Mouse (Mus musculus): ENCODE results near the gene B3gnt9. TPM values are rescaled to one million over a fixed set of nuclear protein-coding genes. Genes with fewer than 3 reads are reported as not detected.
"Not testable (repeated sequence)": the region's sequence is repeated elsewhere in the genome, so short reads cannot be mapped to it uniquely, and the experiment has no call there.

The B3gnt9 gene
- polyA plus RNA-seq, 1 experiment from 2014 or later: 27.4 TPM

DNA sequence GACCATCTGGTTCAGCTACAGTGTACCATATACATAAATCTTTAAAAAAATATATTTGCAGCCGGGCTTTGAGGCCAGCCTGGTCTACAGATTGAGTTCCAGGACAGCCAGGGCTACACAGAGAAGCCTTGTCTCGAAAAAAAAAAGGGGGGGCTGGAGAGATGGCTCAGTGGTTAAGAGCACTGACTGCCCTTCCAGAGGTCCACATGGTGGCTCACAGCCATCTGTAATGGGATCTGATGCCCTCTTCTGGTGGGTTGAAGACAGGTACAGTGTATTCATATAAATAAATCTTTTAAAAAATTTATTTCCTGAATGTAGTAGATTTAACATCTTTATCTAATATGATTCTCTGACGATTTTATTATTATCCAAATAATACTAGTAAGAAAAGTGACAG lies 36.8 kb upstream of the B3gnt9 start:
- not testable (repeated sequence) for H3K9ac ChIP-seq; H3K36me3 ChIP-seq; H3K4me2 ChIP-seq; H3K27ac ChIP-seq; ATAC-seq (ENCODE audit: insufficient read depth, low FRiP score, low read depth); H3K4me3 ChIP-seq (replicated peaks); H3K9me3 ChIP-seq
- H3K27me3 ChIP-seq (replicated peaks): peaks cover 10% of the 10 kb centered on the region
- WGBS: 61% methylated on average over 3 of the region's 3 CpGs
- peaks cover 23% of the 10 kb centered on the region for H3K4me1 ChIP-seq

GRCm38 (mm10) chr8:105291364-105291763 lies 36.4 kb upstream of the B3gnt9 start:
- not testable (repeated sequence) for ATAC-seq (ENCODE audit: insufficient read depth, low FRiP score, low read depth); H3K9ac ChIP-seq; H3K9me3 ChIP-seq; H3K4me3 ChIP-seq (replicated peaks); H3K36me3 ChIP-seq; H3K4me2 ChIP-seq; H3K27ac ChIP-seq
- H3K27me3 ChIP-seq (replicated peaks): peaks cover 10% of the 10 kb centered on the region
- WGBS: 79% methylated on average over 8 of the region's 8 CpGs
- H3K4me1 ChIP-seq: peaks cover 23% of the 10 kb centered on the region

DNA sequence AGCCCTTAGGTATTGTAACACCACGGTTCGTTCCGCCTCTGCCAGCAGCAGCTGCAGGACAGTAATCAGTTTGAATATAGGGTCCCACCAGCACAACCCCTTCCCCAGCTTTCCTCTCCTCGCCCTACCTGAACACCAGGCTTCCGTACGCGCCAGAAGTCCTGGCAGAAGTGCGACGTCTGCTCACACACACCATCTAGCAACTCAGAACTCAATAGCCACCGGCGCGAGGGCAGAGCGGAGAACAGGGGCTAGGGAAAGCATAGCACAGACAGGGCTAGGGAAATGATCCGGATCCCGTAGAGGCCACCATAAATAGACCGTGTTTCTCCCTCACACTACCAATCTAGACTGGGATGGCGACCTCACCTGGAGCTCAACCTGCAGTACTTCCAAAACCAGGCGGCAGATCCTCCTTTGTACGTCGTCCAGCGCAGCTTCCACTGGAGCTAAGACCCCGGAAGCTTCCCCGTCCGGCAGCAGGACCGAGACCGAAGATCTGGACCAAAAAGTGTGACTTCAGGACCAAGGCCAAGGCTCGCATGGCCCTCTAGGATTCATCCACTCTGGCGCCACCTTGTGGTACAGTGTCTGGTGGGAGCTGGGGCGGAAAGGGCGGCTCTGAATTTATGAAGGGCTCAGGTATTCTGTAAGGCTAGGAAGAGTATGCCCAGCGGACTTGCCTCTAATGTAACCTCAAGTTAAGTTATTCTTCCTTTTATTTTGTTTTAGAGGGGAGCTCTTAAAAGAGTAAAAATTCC lies 35.8 kb upstream of the B3gnt9 start:
- no peak for ATAC-seq (ENCODE audit: insufficient read depth, low FRiP score, low read depth)
- no peak overlapping the region for H3K9ac ChIP-seq
- peaks cover 23% of the 10 kb centered on the region for H3K4me1 ChIP-seq
- no peaks in the 10 kb centered on the region for H3K36me3 ChIP-seq
- peak overlapping the region; percentile 84 for H3K4me2 ChIP-seq
- no peaks in the 10 kb centered on the region for H3K9me3 ChIP-seq
- H3K27ac ChIP-seq: no peak overlapping the region
- peak overlapping the region; percentile 19; the same call in 1 of the 2 replicates for H3K4me3 ChIP-seq (replicated peaks)
- peaks cover 10% of the 10 kb centered on the region for H3K27me3 ChIP-seq (replicated peaks)
- 8% methylated on average over 31 of the region's 31 CpGs for WGBS

DNA sequence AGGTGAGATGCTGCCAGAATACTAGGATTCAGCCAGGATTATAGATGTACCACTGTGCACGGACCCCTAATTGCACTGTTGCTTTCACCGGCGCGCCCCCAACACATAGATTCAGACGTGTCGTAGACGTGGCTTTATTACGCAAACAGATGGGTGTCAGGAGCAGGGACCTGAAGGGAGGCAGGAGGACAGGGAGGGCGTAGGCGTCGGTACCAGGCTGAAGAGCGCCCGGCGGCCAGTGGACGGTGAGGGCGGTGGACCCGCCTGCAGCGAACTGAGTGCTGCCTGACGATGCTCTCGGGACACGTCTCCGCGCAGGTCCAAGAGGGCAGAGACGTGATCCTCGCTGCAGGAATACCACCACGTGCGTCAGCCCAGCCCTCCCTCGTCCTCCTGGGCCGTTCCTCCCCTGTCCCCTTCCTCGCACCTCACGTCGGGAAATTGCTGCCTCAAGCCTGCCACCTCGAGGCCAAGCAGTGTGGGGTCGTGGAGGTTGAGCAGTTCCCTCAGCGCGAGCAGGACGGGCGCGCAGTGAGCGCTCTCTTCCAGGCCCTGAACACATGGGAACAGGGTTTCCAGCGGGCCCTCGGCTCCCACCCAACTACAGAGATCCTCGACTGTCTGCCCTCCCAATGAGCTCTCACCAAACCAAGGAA lies 35.0 kb upstream of the B3gnt9 start, which contains the start of gene 4931428F04Rik:
TSS of gene 4931428F04Rik (minus strand) at position 60 of the 656 bp plus-strand sequence.
- peak within 1 kb of the TSS; percentile 57 for H3K4me3 ChIP-seq (replicated peaks)
- 0 out of 2 replicates have a peak, but pooled peaks have one; percentile 6 for ATAC-seq (ENCODE audit: insufficient read depth, low FRiP score, low read depth)
- H3K27me3 ChIP-seq (replicated peaks): peaks cover 10% of the 10 kb centered on the region
- H3K9me3 ChIP-seq: no peaks in the 10 kb centered on the region
- peak within 1 kb of the TSS; percentile 91 for H3K27ac ChIP-seq
- H3K36me3 ChIP-seq: no peaks in the 10 kb centered on the region
- WGBS: 3% methylated on average over 43 of the region's 43 CpGs
- peak within 1 kb of the TSS; percentile 34; the same call in 1 of the 2 replicates for H3K9ac ChIP-seq
- H3K4me1 ChIP-seq: peaks cover 23% of the 10 kb centered on the region
- H3K4me2 ChIP-seq: peak within 1 kb of the TSS; percentile 84

DNA sequence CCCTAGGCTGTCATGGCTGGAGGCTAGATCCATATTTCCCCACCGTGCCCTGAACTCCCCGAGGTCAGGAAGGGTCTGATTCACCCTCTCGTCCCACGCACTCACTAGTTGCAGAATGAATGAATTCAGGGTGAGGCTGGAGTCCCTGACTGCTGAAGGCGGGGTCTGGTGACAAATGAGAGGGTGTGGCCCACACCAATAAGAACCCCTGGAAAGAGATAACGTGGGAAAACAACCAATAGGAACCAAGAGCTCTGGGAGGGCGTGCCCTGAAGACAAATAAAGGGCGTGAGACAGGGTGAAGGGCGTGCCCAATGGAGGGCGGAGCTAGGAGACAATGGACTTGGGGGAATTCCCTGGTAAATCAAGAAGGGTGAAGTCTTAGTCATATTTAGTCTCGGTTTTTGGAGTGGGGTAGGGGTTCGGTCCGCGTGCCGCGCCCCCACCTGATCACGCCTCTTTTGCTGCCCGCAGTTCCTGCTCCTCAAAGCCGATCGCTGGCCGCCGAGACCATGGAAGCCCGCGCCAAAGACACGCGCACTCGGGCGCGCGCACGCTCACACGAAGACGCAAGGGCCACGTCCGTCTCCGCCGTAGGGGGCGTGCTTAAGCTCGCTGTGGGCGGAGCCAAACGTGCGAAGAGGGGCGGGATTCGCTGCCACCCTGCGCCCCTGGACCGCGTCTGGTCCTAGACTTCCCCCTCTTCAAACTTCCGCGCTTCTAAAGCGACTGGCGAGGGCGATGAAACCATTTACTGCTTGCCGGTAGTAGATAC lies 34.2 kb upstream of the B3gnt9 start:
- peak overlapping the region; percentile 91 for H3K27ac ChIP-seq
- H3K9me3 ChIP-seq: no peaks in the 10 kb centered on the region
- H3K4me3 ChIP-seq (replicated peaks): peak overlapping the region; percentile 57
- no peaks in the 10 kb centered on the region for H3K36me3 ChIP-seq
- H3K4me1 ChIP-seq: peaks cover 23% of the 10 kb centered on the region
- H3K9ac ChIP-seq: peak overlapping the region; percentile 34; the same call in 1 of the 2 replicates
- peak overlapping the region; percentile 84 for H3K4me2 ChIP-seq
- peak; percentile 89 for ATAC-seq (ENCODE audit: insufficient read depth, low FRiP score, low read depth)
- peaks cover 10% of the 10 kb centered on the region for H3K27me3 ChIP-seq (replicated peaks)
- WGBS: under 1% methylated on average over 53 of the region's 53 CpGs

DNA sequence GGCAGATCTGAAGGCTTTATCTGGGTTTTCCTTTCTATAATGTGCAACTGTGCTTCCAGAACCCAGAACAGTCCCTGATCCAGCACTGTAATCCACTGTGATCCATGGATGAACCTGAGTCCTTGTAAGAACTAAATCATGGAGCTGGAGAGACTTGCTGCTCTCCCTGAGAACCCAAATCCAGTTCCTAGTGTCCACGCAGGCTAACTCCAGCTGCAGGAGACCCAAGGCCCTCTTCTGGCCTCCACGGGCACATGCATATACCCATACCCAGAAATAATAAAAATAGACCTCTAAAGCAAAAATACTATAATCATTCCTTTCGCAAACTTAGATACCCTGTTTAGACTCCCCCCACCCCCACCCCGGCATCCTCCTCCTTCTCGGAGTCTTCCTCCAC lies 33.3 kb upstream of the B3gnt9 start:
- Histone ChIP-seq H3K9ac (no peak overlapping the region), H3K27ac (no peak overlapping the region), H3K4me1 (peaks cover 24% of the 10 kb centered on the region), H3K36me3 (no peaks in the 10 kb centered on the region), H3K27me3 (replicated peaks) (peaks cover 10% of the 10 kb centered on the region), H3K4me2 (peak overlapping the region; percentile 84), H3K4me3 (replicated peaks) (peak overlapping the region; percentile 57; the same call in 1 of the 2 replicates), H3K9me3 (no peaks in the 10 kb centered on the region)
- no peak for ATAC-seq (ENCODE audit: insufficient read depth, low FRiP score, low read depth)
- 83% methylated on average over 5 of the region's 5 CpGs for WGBS

- H3K36me3 ChIP-seq: 0 out of 2 replicates have a peak, but pooled peaks cover 6% of the 10 kb centered on the region
- H3K9me3 ChIP-seq: no peaks in the 10 kb centered on the region
- no peak overlapping the region for H3K27ac ChIP-seq
- peaks cover 27% of the 10 kb centered on the region for H3K4me1 ChIP-seq
- WGBS: 83% methylated on average over 4 of the region's 4 CpGs
- peaks cover 10% of the 10 kb centered on the region for H3K27me3 ChIP-seq (replicated peaks)
- H3K4me3 ChIP-seq (replicated peaks): no peak overlapping the region
- no peak overlapping the region for H3K4me2 ChIP-seq
- H3K9ac ChIP-seq: no peak overlapping the region
- ATAC-seq (ENCODE audit: insufficient read depth, low FRiP score, low read depth): no peak
These were observed 32.0 kb upstream of the B3gnt9 start for GRCm38 (mm10) chr8:105286907-105287306.

DNA sequence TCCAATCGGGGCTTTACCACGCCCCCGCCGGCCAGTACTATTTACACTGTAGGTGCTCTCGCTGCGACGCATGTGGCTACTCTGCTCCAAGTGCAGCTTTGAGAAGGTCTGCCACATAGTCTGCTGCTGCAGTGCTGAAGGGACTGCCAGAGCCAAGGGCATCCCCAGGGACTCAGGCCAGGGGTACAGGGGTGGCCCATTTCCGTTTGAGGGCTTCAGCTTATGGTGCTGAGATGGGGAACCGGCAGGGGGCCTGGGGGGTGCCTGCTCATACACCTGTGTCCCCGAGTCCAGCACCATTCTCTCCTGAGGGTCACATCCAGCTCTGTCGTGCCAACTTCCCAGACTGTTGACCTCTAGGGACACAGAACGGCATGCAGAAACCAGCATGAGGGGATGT lies 30.6 kb upstream of the B3gnt9 start:
- Histone ChIP-seq H3K27me3 (replicated peaks) (peaks cover 7% of the 10 kb centered on the region), H3K4me2 (no peak overlapping the region), H3K27ac (no peak overlapping the region), H3K36me3 (0 out of 2 replicates have a peak, but pooled peaks cover 11% of the 10 kb centered on the region), H3K9ac (no peak overlapping the region), H3K4me3 (replicated peaks) (no peak overlapping the region), H3K4me1 (peaks cover 23% of the 10 kb centered on the region), H3K9me3 (no peaks in the 10 kb centered on the region)
- ATAC-seq (ENCODE audit: insufficient read depth, low FRiP score, low read depth): no peak
- 49% methylated on average over 12 of the region's 12 CpGs for WGBS

DNA sequence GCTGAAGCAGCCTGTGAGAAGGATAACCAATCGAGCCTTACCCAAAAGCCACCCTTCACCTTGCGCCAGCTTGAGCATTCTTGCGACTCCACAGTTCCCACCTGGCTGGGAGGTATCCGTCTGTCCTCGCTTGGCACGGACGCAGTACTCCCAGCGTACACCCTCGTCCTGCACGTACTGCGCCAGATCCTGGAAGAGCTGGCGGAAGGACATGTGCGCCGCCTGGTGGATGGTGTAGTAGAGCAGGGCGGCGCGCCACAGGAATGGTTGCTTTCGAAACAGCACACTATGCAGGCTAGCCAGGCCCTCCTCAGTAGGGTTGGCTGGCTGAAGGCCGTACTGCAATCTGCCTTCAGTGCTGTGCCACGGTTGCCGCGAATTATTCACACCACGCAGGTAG lies 28.1 kb upstream of the B3gnt9 start:
- WGBS: 33% methylated on average over 23 of the region's 23 CpGs
- Histone ChIP-seq H3K36me3 (0 out of 2 replicates have a peak, but pooled peaks cover 11% of the 10 kb centered on the region), H3K27ac (no peak overlapping the region), H3K4me2 (no peak overlapping the region; the same call in 1 of the 2 replicates), H3K9ac (no peak overlapping the region), H3K4me1 (peaks cover 15% of the 10 kb centered on the region), H3K9me3 (no peaks in the 10 kb centered on the region), H3K27me3 (replicated peaks) (peaks cover 18% of the 10 kb centered on the region), H3K4me3 (replicated peaks) (no peak overlapping the region)
- ATAC-seq (ENCODE audit: insufficient read depth, low FRiP score, low read depth): peak; percentile 53; the same call in 1 of the 2 replicates

GRCm38 (mm10) chr8:105282239-105282638 lies 27.3 kb upstream of the B3gnt9 start:
- H3K36me3 ChIP-seq: 0 out of 2 replicates have a peak, but pooled peaks cover 11% of the 10 kb centered on the region
- peaks cover 14% of the 10 kb centered on the region; the same call in 1 of the 2 replicates for H3K4me1 ChIP-seq
- H3K27me3 ChIP-seq (replicated peaks): peaks cover 26% of the 10 kb centered on the region
- H3K4me2 ChIP-seq: no peak overlapping the region
- no peaks in the 10 kb centered on the region for H3K9me3 ChIP-seq
- no peak for ATAC-seq (ENCODE audit: insufficient read depth, low FRiP score, low read depth)
- no peak overlapping the region for H3K9ac ChIP-seq
- no peak overlapping the region for H3K4me3 ChIP-seq (replicated peaks)
- WGBS: 80% methylated on average over 4 of the region's 4 CpGs
- no peak overlapping the region for H3K27ac ChIP-seq

- Histone ChIP-seq H3K9ac (no peak overlapping the region), H3K27ac (no peak overlapping the region), H3K9me3 (no peaks in the 10 kb centered on the region), H3K36me3 (0 out of 2 replicates have a peak, but pooled peaks cover 11% of the 10 kb centered on the region), H3K27me3 (replicated peaks) (peaks cover 30% of the 10 kb centered on the region), H3K4me2 (no peak overlapping the region), H3K4me3 (replicated peaks) (no peak overlapping the region), H3K4me1 (peaks cover 14% of the 10 kb centered on the region; the same call in 1 of the 2 replicates)
- 82% methylated on average over 12 of the region's 12 CpGs for WGBS
- no peak for ATAC-seq (ENCODE audit: insufficient read depth, low FRiP score, low read depth)
These were observed 26.9 kb upstream of the B3gnt9 start for GRCm38 (mm10) chr8:105281821-105282220.

Data from stomach, embryonic 15.5 days (tissue).